24 mouse cellular contexts compared by ENCODE assay signal in the genomic region with DNA sequence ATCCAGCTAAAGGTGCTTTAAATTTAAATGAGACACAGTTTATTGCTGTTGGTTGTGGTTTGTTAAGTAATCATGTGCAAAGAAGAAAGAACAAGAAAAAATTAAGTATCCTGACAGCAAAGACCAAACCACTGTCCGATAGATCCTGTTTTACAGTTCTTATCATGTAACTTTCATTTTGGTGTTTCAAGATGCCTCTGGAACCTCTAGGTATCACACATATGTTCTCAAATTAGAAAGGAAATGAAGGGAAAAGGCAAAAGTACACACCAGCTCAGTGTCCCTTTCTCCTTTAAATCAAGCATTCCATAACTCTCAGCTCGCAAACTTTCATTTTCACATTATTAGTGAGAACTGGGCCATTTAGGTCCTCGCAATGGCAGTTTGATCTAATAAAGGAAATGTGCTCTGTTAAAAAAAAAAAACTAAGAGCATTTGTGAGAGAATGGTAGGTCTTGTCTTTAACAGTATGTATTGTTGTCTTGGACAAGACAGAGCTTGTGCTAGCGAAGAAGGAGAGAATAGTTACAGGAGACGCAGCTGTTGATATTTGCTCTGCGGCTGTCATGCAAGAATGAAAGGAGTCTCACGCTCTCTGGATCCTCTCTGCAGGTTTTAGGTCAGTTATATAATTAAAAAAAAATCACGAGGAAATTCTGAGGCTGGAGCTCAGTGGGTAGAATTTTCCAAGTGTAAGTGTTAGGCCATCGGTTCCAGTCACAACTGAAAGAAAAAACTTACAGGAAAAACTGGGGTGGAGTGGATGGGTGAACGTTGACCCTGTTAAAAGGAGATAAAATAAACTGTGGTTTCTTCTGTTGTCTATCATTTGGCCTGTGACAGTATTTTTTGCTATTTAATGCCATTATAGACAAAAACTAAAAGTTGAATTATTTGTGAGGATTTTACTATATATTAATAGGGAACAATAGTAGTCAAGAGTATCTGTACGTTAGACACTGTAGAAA. TPM values are rescaled to one million over a fixed set of nuclear protein-coding genes. Genes with fewer than 3 reads are reported as not detected.
DNase-seq lines count a peak whose midpoint lies in the region; ATAC-seq and TF ChIP-seq lines count a peak whose summit lies in the region.
"Had no signal": no experiment of that assay in that cellular context is flagged by ENCODE, and none has a peak within 500 bp of the region (broad histone marks: within the 10 kb centered on the region; RNA-seq: fewer than 3 reads in every experiment).

No protein-coding gene starts in this region.

- TF ChIP-seq CTCF in MEL (IDR thresholded peaks at IDR 0.05 in 2 of 3, conservative IDR thresholded peaks at IDR 0.05 in 1 of 3; ENCODE audit: control insufficient read depth in 1 of 3, insufficient read depth in 1 of 3, low read depth in 2 of 3, low read length in 3 of 3, poor library complexity in 1 of 3, severe bottlenecking in 1 of 3) = no peak

- TF ChIP-seq EP300 in MEL (IDR thresholded peaks at IDR 0.05; ENCODE audit: low read depth in 1 of 2, low read length in 2 of 2) = peak; percentile 90 to 93

- peak overlapping the region; percentile 98 for H3K27ac ChIP-seq in MEL (ENCODE audit: control insufficient read depth, low read depth, low read length)
- H3K27ac ChIP-seq in liver, embryonic 13.5 days = no peak overlapping the region
- H3K27ac ChIP-seq: forebrain, embryonic 12.5 days; hindbrain, embryonic 13.5 days; limb, embryonic 12.5 days; neural tube, embryonic 13.5 days; stomach, embryonic 15.5 days had no signal

- peak overlapping the region; percentile 61 to 82 for H3K4me3 ChIP-seq in MEL (ENCODE audit: control insufficient read depth in 1 of 2, insufficient read depth in 1 of 2, low read depth in 2 of 2, low read length in 2 of 2)
- no peak overlapping the region for H3K4me3 ChIP-seq in liver, embryonic 13.5 days (replicated peaks)
- H3K4me3 ChIP-seq: forebrain, embryonic 12.5 days; hindbrain, embryonic 13.5 days; limb, embryonic 12.5 days; megakaryocyte, embryonic 14.5 days; neural tube, embryonic 13.5 days; stomach, embryonic 15.5 days had no signal

- peak; percentile 60; the same call in 1 of the 2 replicates for ATAC-seq in liver, embryonic 13.5 days (ENCODE audit: low read depth)
- peak; percentile 79 for ATAC-seq in megakaryocyte-erythroid progenitor cell, adult 5-6 weeks (replicated peaks; ENCODE audit: low FRiP score, low TSS enrichment, poor library complexity, severe bottlenecking)
- ATAC-seq: Patski had no signal

- peak; percentile 77 for DNase-seq in MEL (ENCODE audit: low read depth, low spot score)
- peak; percentile 15 for DNase-seq in brain, adult 2 months (ENCODE audit: low read depth, low spot score)
- no peak for DNase-seq in liver, embryonic 13.5 days
- DNase-seq in layer of hippocampus, postnatal 10 days (ENCODE audit: low spot score in 2 of 2) = no peak
- no peak for DNase-seq in left cerebral cortex, adult 8-10 months (ENCODE audit: low spot score in 2 of 2)
- DNase-seq in gastrocnemius, postnatal 10 days = no peak
- DNase-seq: adrenal gland, adult 8-10 months; cerebellum, adult 2 months; cerebellum, postnatal 36 days; gastrocnemius, postnatal 36 days; kidney, adult 18-20 months; kidney, postnatal 10 days; lung, embryonic 14.5 days; midbrain, embryonic 14.5 days; thymus, postnatal 25 days had no signal

- no peaks in the 10 kb centered on the region for H3K79me2 ChIP-seq in MEL (ENCODE audit: control insufficient read depth, insufficient read depth, low read length, poor library complexity)

- peak overlapping the region; percentile 33 for H3K4me2 ChIP-seq in liver, embryonic 13.5 days
- H3K4me2 ChIP-seq: forebrain, embryonic 12.5 days; hindbrain, embryonic 13.5 days; limb, embryonic 12.5 days; lung, embryonic 14.5 days; neural tube, embryonic 13.5 days; stomach, embryonic 15.5 days had no signal

- peaks cover 16 to 25% of the 10 kb centered on the region in 2 experiments for H3K4me1 ChIP-seq in MEL (ENCODE audit: control insufficient read depth in 1 of 2, insufficient read depth in 2 of 2, low read length in 2 of 2)
- no peaks in the 10 kb centered on the region for H3K4me1 ChIP-seq in liver, embryonic 13.5 days (replicated peaks)
- H3K4me1 ChIP-seq: forebrain, embryonic 12.5 days; hindbrain, embryonic 13.5 days; limb, embryonic 12.5 days; neural tube, embryonic 13.5 days; stomach, embryonic 15.5 days had no signal

- peaks cover 0 to 19% of the 10 kb centered on the region in 2 experiments; a peak in 2 of 4 replicates for H3K36me3 ChIP-seq in MEL (ENCODE audit: control insufficient read depth in 1 of 2, insufficient read depth in 2 of 2, low read length in 2 of 2)
- no peaks in the 10 kb centered on the region for H3K36me3 ChIP-seq in liver, embryonic 13.5 days
- H3K36me3 ChIP-seq: forebrain, embryonic 12.5 days; hindbrain, embryonic 13.5 days; limb, embryonic 12.5 days; neural tube, embryonic 13.5 days; stomach, embryonic 15.5 days had no signal

- WGBS in liver, embryonic 13.5 days (ENCODE audit: insufficient replicate concordance) = 55% methylated on average over 11 of the region's 11 CpGs

- peak overlapping the region; percentile 87 for H3K9ac ChIP-seq in MEL (ENCODE audit: control insufficient read depth, low read depth, low read length, poor library complexity, severe bottlenecking)
- no peak overlapping the region for H3K9ac ChIP-seq in liver, embryonic 13.5 days
- H3K9ac ChIP-seq: forebrain, embryonic 12.5 days; hindbrain, embryonic 13.5 days; limb, embryonic 12.5 days; lung, embryonic 14.5 days; neural tube, embryonic 13.5 days; stomach, embryonic 15.5 days had no signal

- peak in 1 of 2 experiments; percentile 32; a peak in 1 of 4 replicates for TF ChIP-seq POLR2A in MEL (IDR thresholded peaks at IDR 0.05; ENCODE audit: control insufficient read depth in 1 of 2, insufficient read depth in 1 of 2, low read depth in 1 of 2, low read length in 2 of 2, poor library complexity in 1 of 2)

- H3K27me3 ChIP-seq in MEL (ENCODE audit: control insufficient read depth in 1 of 2, insufficient read depth in 2 of 2, low read length in 2 of 2) = no peaks in the 10 kb centered on the region
- no peaks in the 10 kb centered on the region for H3K27me3 ChIP-seq in liver, embryonic 13.5 days
- H3K27me3 ChIP-seq: forebrain, embryonic 12.5 days; hindbrain, embryonic 13.5 days; limb, embryonic 12.5 days; megakaryocyte, embryonic 14.5 days; neural tube, embryonic 13.5 days; stomach, embryonic 15.5 days had no signal

- H3K9me3 ChIP-seq in MEL (replicated peaks; ENCODE audit: insufficient read depth, low read length) = no peaks in the 10 kb centered on the region
- no peaks in the 10 kb centered on the region for H3K9me3 ChIP-seq in liver, embryonic 13.5 days (replicated peaks)
- H3K9me3 ChIP-seq: forebrain, embryonic 12.5 days; hindbrain, embryonic 13.5 days; limb, embryonic 12.5 days; megakaryocyte, embryonic 14.5 days; neural tube, embryonic 13.5 days; stomach, embryonic 15.5 days had no signal

- no peak for TF ChIP-seq RAD21 in MEL (IDR thresholded peaks at IDR 0.05; ENCODE audit: low read depth, low read length)

TF ChIP-seq in MEL, 35 proteins besides CTCF, POLR2A, EP300 and RAD21 (continues in another document):
- TF ChIP-seq TCF12 (IDR thresholded peaks at IDR 0.05; ENCODE audit: low read depth, low read length) (peak; percentile 78), USF1 (IDR thresholded peaks at IDR 0.05; ENCODE audit: low read depth, low read length) (no peak), ETS1 (IDR thresholded peaks at IDR 0.05; ENCODE audit: low read depth, low read length) (peak; percentile 63; the same call in 1 of the 2 replicates), ZKSCAN1 (IDR thresholded peaks at IDR 0.05; ENCODE audit: low read depth, low read length) (no peak), MAX (IDR thresholded peaks at IDR 0.05; ENCODE audit: low read length) (peak; percentile 19; the same call in 1 of the 2 replicates), CHD2 (IDR thresholded peaks at IDR 0.05; ENCODE audit: low read length) (no peak), SIN3A (IDR thresholded peaks at IDR 0.05; ENCODE audit: low read length) (peak; percentile 55), ELF1 (IDR thresholded peaks at IDR 0.05; ENCODE audit: low read depth, low read length) (no peak), GATA1 (IDR thresholded peaks at IDR 0.05; ENCODE audit: low read depth, low read length) (peak; percentile 69), ZNF384 (IDR thresholded peaks at IDR 0.05; ENCODE audit: low read depth, low read length) (peak; percentile 68), NELFE (IDR thresholded peaks at IDR 0.05; ENCODE audit: low read depth, low read length) (peak; percentile 19; the same call in 1 of the 2 replicates), CHD1 (IDR thresholded peaks at IDR 0.05; ENCODE audit: low read depth, low read length) (no peak), POLR2AphosphoS2 (IDR thresholded peaks at IDR 0.05; ENCODE audit: low read length) (no peak; the same call in 1 of the 2 replicates), HCFC1 (IDR thresholded peaks at IDR 0.05; ENCODE audit: low read depth, low read length) (no peak), MEF2A (IDR thresholded peaks at IDR 0.05; ENCODE audit: extremely low read depth, insufficient replicate concordance, low read depth, low read length, poor library complexity, severe bottlenecking) (no peak)

RNA-seq across cellular contexts. Expression of a gene that starts 24.7 kb away (rescaled TPM):
- total RNA-seq in MEL (2012; rRNA removed) = 0.07 and 0.12 TPM in 2 replicates
- polyA plus RNA-seq in MEL (2012; ENCODE audit: insufficient read depth in 1 of 2, insufficient read length in 2 of 2, low read depth in 1 of 2, low replicate concordance in 2 of 2, missing spikeins in 1 of 2) = under 1 TPM in 1 of 2 experiments, not detected in 1; 0.40 TPM
- polyA plus RNA-seq in liver, embryonic 13.5 days (2015; fragmentation: Nextera tagmentation; extraction: Ambion mirVana) = 2.6 and 3.4 TPM in 2 replicates
- 9.2 and 24.1 TPM in 2 replicates for total RNA-seq in megakaryocyte-erythroid progenitor cell, adult 5-6 weeks (2014; fragmentation: Nextera tagmentation)
- 11.3 and 12.9 TPM in 2 replicates for total RNA-seq in megakaryocyte-erythroid progenitor cell, adult 5-6 weeks (2017)
- under 1 TPM; 0.80 to 0.82 TPM for total RNA-seq in layer of hippocampus, postnatal 10 days (2021)
- under 1 TPM in 3 of 4 experiments, not detected in 1; 0.09 to 0.39 (median 0.35) TPM for total RNA-seq in left cerebral cortex, adult 8-10 months (2022)
- under 1 TPM; 0.20 to 0.31 TPM for total RNA-seq in gastrocnemius, postnatal 10 days (2021)

RNA-seq across cellular contexts. Expression of a gene that starts 33.8 kb away (rescaled TPM):
- total RNA-seq in MEL (2012; rRNA removed) = 0.08 and 0.13 TPM in 2 replicates
- polyA plus RNA-seq in MEL (2012; ENCODE audit: insufficient read depth in 1 of 2, insufficient read length in 2 of 2, low read depth in 1 of 2, low replicate concordance in 2 of 2, missing spikeins in 1 of 2) = 1 to 10 TPM in 1 of 2 experiments, not detected in 1; 1.5 TPM
- polyA plus RNA-seq in liver, embryonic 13.5 days (2015; fragmentation: Nextera tagmentation; extraction: Ambion mirVana) = 0.03 TPM in 1 of 2 replicates, not detected in the other
- total RNA-seq in megakaryocyte-erythroid progenitor cell, adult 5-6 weeks (2014; fragmentation: Nextera tagmentation) = not detected in 2 replicates
- not detected in 2 replicates for total RNA-seq in megakaryocyte-erythroid progenitor cell, adult 5-6 weeks (2017)
- total RNA-seq in layer of hippocampus, postnatal 10 days (2021) = 1 to 10 TPM in 1 of 2 experiments, under 1 TPM in 1; 0.91 to 1.1 TPM
- not detected for total RNA-seq in left cerebral cortex, adult 8-10 months (2022)
- not detected for total RNA-seq in gastrocnemius, postnatal 10 days (2021)
- total RNA-seq: adrenal gland, adult 8-10 months; gastrocnemius, postnatal 36 days had no signal
- polyA plus RNA-seq: C2C12; cerebellum, adult 2 months; hindbrain, embryonic 13.5 days; limb, embryonic 12.5 days; lung, embryonic 14.5 days; midbrain, embryonic 14.5 days had no signal

Comparison
In these comparisons a context has a peak if more than half of its experiments do, and no peak if none do; other contexts are left out.
1. DNase-seq: peak in MEL (single experiment) and brain, adult 2 months (single experiment); none in liver, embryonic 13.5 days (single experiment), layer of hippocampus, postnatal 10 days (0 of 2), left cerebral cortex, adult 8-10 months (0 of 2) and gastrocnemius, postnatal 10 days (single experiment).